Mouse (Mus musculus) lung, postnatal 0 days (tissue): Measurements from ENCODE around the gene Tbc1d14.

Experiments used
- CTCF ChIP-seq: IDR thresholded peaks from 2 replicates; pipeline ENCODE4 v1.5.1; 2016; ENCODE audit warnings: antibody characterized with exemption, mild to moderate bottlenecking
- EP300 ChIP-seq: IDR thresholded peaks from 2 replicates; pipeline ENCODE4 v1.6.1; 2016; ENCODE audit warnings: antibody characterized with exemption, mild to moderate bottlenecking, control low read depth

DNA sequence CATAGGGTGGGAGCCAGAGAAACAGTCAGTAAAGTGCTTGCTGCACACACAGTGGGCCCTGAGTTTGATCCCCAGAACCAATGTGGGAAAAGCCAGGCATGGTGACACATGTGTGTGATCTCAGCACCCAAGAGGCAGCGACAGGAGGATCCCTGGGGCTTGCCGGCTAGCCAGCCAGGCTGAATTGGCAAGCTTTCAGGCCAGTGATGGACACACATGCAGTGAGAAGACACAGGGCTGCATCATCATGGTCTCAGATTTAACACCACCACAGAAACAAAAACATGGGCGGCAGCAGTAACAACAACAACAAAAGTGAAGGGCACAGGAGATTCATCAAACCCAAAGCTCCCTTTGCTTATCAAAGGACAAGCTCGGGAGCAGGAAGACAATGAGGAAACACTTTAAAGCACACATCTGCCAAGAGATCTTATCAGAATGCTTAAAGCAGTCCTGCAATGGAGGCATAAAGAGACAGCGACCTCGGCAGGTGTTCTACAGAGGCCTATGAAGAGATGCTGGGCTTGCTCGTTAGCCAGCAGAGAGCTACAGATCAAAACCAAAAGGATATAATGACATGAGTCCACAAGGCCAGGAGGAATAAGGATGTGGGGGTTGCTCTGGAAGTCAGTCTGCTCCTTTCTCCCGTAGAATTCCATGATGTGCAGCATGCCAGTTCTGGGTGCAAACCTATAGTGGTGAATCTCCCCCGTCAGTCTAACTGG lies 146.7 kb downstream of the Tbc1d14 start:
- TF ChIP-seq CTCF (no peak), EP300 (no peak)
